ENCODE assay signal across 8 mouse cellular contexts in the genomic region with DNA sequence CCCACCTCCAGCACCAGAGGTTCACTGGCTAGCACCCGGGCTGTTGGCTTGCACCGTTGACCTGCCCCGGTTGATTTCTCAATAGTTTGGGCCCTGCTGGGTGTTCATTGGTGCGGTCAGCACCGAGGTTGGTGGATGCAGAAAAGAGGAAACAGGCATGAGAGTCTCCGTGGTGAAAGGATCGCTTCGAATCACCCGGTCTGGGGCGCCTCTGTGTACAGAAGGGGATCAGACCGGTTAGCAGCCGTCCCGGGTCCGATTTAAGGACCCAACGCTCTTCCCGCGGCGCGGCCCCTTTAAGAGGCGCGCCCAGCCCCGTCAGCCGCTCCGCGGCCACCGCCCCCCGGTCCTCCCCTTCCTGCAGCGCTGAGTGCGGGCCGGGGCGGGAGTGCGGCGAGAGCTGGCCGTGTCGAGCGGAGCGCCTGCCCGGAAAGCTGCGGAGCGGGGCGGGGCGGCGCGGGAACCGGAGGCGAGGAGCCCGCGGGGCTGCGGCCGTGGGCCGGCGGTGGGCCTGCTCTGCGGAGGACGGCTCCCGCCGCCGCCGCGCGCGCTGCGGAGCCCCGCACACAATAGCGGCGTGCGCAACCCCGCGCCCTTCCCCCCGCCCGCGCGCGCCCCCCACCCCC. TPM values are rescaled to one million over a fixed set of nuclear protein-coding genes. Genes with fewer than 3 reads are reported as not detected.
DNase-seq lines count a peak whose midpoint lies in the region; ATAC-seq lines count a peak whose summit lies in the region.

TSS of gene Bcr (plus strand) at position 376 of the 626 bp plus-strand sequence.

- H3K4me2 ChIP-seq in hindbrain, embryonic 14.5 days (replicated peaks): peak within 1 kb of the TSS; percentile 92

- peak within 1 kb of the TSS; percentile 91 for H3K9ac ChIP-seq in hindbrain, embryonic 14.5 days

- H3K9me3 ChIP-seq in hindbrain, embryonic 14.5 days (ENCODE audit: control insufficient read depth, low read length): no peaks in the 10 kb centered on the region
- no peaks in the 10 kb centered on the region for H3K9me3 ChIP-seq in megakaryocyte, embryonic 14.5 days

- peak; percentile 86 for DNase-seq in MN1 (ENCODE audit: low spot score)
- peak; percentile 76 for DNase-seq in cerebellum, adult 8-10 months
- peak; percentile 72 to 78 for DNase-seq in frontal cortex, postnatal 36 days (ENCODE audit: low spot score in 2 of 2)
- DNase-seq in hindbrain, embryonic 14.5 days (ENCODE audit: low spot score): peak; percentile 81
- DNase-seq in left cerebral cortex, adult 8-10 months (ENCODE audit: low spot score in 2 of 2): peak in 1 of 2 experiments; percentile 57
- DNase-seq in right cerebral cortex, adult 2 months (ENCODE audit: low spot score in 2 of 2): peak; percentile 72 to 76
- peak; percentile 43 for DNase-seq in urinary bladder, postnatal 10 days (ENCODE audit: low spot score)

- H3K4me1 ChIP-seq in hindbrain, embryonic 14.5 days (replicated peaks; ENCODE audit: control insufficient read depth, insufficient read depth, low read length): peaks cover 56% of the 10 kb centered on the region
- peaks cover 90% of the 10 kb centered on the region for H3K4me1 ChIP-seq in megakaryocyte, embryonic 14.5 days

- peak within 1 kb of the TSS; percentile 91 for H3K4me3 ChIP-seq in hindbrain, embryonic 14.5 days (replicated peaks; ENCODE audit: low read length)
- peak within 1 kb of the TSS; percentile 92 for H3K4me3 ChIP-seq in megakaryocyte, embryonic 14.5 days (replicated peaks)

- H3K27ac ChIP-seq in hindbrain, embryonic 14.5 days: peak within 1 kb of the TSS; percentile 89

- no peaks in the 10 kb centered on the region for H3K36me3 ChIP-seq in hindbrain, embryonic 14.5 days (replicated peaks; ENCODE audit: control insufficient read depth, insufficient read depth)
- H3K36me3 ChIP-seq in megakaryocyte, embryonic 14.5 days (replicated peaks; ENCODE audit: low read length): peaks cover 30% of the 10 kb centered on the region

- peak; percentile 88 for ATAC-seq in hindbrain, embryonic 14.5 days (ENCODE audit: low FRiP score)

- under 1% methylated on average over 53 of the region's 73 CpGs for WGBS in hindbrain, embryonic 14.5 days

- no peaks in the 10 kb centered on the region for H3K27me3 ChIP-seq in hindbrain, embryonic 14.5 days (ENCODE audit: control insufficient read depth, insufficient read depth, low read length)
- no peaks in the 10 kb centered on the region for H3K27me3 ChIP-seq in megakaryocyte, embryonic 14.5 days (replicated peaks)

RNA-seq across cellular contexts. Expression of gene Bcr, which starts in this region (rescaled TPM):
- polyA plus RNA-seq in hindbrain, embryonic 14.5 days (2014; fragmentation: Nextera tagmentation; extraction: Ambion mirVana): 19.6 and 24.0 TPM in 2 replicates
- 100 to 1,000 TPM; 114 to 143 (median 128) TPM for total RNA-seq in left cerebral cortex, adult 8-10 months (2022)
- polyA plus RNA-seq in megakaryocyte, embryonic 14.5 days (2012; ENCODE audit: insufficient read depth, low replicate concordance): 20.8 and 30.9 TPM in 2 replicates
